Mouse (Mus musculus): ENCODE results near the gene Mfsd8.
"Not testable (repeated sequence)": the region's sequence is repeated elsewhere in the genome, so short reads cannot be mapped to it uniquely, and the experiment has no call there.

DNA sequence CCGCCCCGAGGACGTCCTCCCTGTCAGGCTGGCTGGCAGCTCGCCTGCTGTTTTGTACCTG is 101 bp upstream of the Mfsd8 start, which contains the start of gene Abhd18:
- not testable (repeated sequence) for TF ChIP-seq CTCF (IDR thresholded peaks at IDR 0.05; ENCODE audit: control insufficient read depth, insufficient read depth, insufficient read length); MAX (IDR thresholded peaks at IDR 0.05); FOSL1 (IDR thresholded peaks at IDR 0.05; ENCODE audit: insufficient read depth, low read length, poor library complexity, severe bottlenecking); MYOG (IDR thresholded peaks at IDR 0.05; ENCODE audit: control insufficient read depth, extremely low read depth, insufficient read length); USF1 (IDR thresholded peaks at IDR 0.05; ENCODE audit: low read depth); CEBPB (IDR thresholded peaks at IDR 0.05; ENCODE audit: low read depth)

Measured in C2C12 (cell line).